Mouse (Mus musculus) kidney, adult 2 months (tissue): Measurements from ENCODE around the gene Afmid.

Experiments
- CTCF ChIP-seq: fragments of 200-500 bp; conservative IDR thresholded peaks from 2 replicates; pipeline ENCODE4 v1.5.1; 2011; ENCODE audit warnings: low read depth, mild to moderate bottlenecking, control low read depth, low read length, moderate library complexity, mixed read lengths; ENCODE audit not compliant: insufficient read depth, insufficient read length
- POLR2A ChIP-seq: fragments of 200-500 bp; IDR thresholded peaks from one replicate; pipeline ENCODE4 v1.6.1; 2011; ENCODE audit warnings: low read depth, low read length, control low read depth

GRCm38 (mm10) chr11:117844997-117845396 lies 19.3 kb downstream of the Afmid start:
- TF ChIP-seq CTCF (no peak), POLR2A (no peak)
